11 mouse cellular contexts compared by ENCODE assay signal in the genomic region with DNA sequence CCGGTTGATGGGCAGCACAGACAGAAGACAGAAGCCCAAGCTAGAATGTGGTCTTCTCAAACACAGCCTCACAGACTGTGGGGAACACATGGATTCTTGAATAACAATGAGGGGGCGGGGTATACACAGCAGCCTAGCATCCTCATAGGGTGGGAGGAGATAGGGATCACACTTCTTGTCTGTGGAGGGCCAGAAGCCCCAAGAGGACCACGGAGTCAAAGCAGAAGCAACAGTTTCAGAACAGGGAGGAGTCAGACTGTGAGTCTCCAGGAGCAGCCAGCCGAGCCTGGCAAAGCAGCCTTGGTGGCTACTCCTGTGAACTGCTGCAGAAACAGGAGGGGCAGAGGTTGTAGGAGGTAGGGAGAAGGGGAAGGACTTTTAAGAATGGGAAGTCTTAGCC. TPM values are rescaled to one million over a fixed set of nuclear protein-coding genes. Genes with fewer than 3 reads are reported as not detected.
DNase-seq lines count a peak whose midpoint lies in the region; ATAC-seq and TF ChIP-seq lines count a peak whose summit lies in the region.
"Had no signal": no experiment of that assay in that cellular context is flagged by ENCODE, and none has a peak within 500 bp of the region (broad histone marks: within the 10 kb centered on the region; RNA-seq: fewer than 3 reads in every experiment).

No protein-coding gene starts in this region.

- no peak overlapping the region for H3K9ac ChIP-seq in kidney, postnatal 0 days (ENCODE audit: low read depth, low read length)
- H3K9ac ChIP-seq in forebrain, embryonic 13.5 days: no peak overlapping the region
- H3K9ac ChIP-seq in midbrain, embryonic 14.5 days (replicated peaks; ENCODE audit: low read length): no peak overlapping the region
- H3K9ac ChIP-seq: liver, postnatal 0 days had no signal

- peak; percentile 81 for DNase-seq in kidney, postnatal 0 days (ENCODE audit: low spot score)
- DNase-seq in kidney, postnatal 36 days: no peak
- peak; percentile 54 for DNase-seq in midbrain, embryonic 14.5 days
- DNase-seq in cerebellum, adult 18-20 months: no peak
- DNase-seq in frontal cortex, postnatal 14 days (ENCODE audit: low spot score in 2 of 2): no peak
- DNase-seq: cerebellum, adult 8-10 months; liver, postnatal 0 days had no signal

- peaks cover 8% of the 10 kb centered on the region; the same call in 1 of the 2 replicates for H3K4me1 ChIP-seq in kidney, postnatal 0 days (replicated peaks; ENCODE audit: insufficient read depth, low read length)
- peaks cover 38% of the 10 kb centered on the region for H3K4me1 ChIP-seq in forebrain, embryonic 13.5 days
- peaks cover 27% of the 10 kb centered on the region; the same call in 1 of the 2 replicates for H3K4me1 ChIP-seq in midbrain, embryonic 14.5 days (ENCODE audit: control insufficient read depth, insufficient read depth, low read length)

- no peaks in the 10 kb centered on the region for H3K9me3 ChIP-seq in kidney, postnatal 0 days (replicated peaks; ENCODE audit: low read length)
- H3K9me3 ChIP-seq in forebrain, embryonic 13.5 days (replicated peaks): no peaks in the 10 kb centered on the region
- H3K9me3 ChIP-seq in midbrain, embryonic 14.5 days (ENCODE audit: control insufficient read depth, low read length): no peaks in the 10 kb centered on the region

- no peaks in the 10 kb centered on the region for H3K36me3 ChIP-seq in kidney, postnatal 0 days (ENCODE audit: insufficient read depth, low read length)
- peaks cover 9% of the 10 kb centered on the region; the same call in 1 of the 2 replicates for H3K36me3 ChIP-seq in forebrain, embryonic 13.5 days (ENCODE audit: poor library complexity, severe bottlenecking)
- H3K36me3 ChIP-seq in midbrain, embryonic 14.5 days (ENCODE audit: control insufficient read depth, insufficient read depth, low read length): no peaks in the 10 kb centered on the region

- no peak overlapping the region for H3K27ac ChIP-seq in kidney, postnatal 0 days
- no peak overlapping the region for H3K27ac ChIP-seq in forebrain, embryonic 13.5 days
- no peak overlapping the region for H3K27ac ChIP-seq in midbrain, embryonic 14.5 days (replicated peaks; ENCODE audit: low read depth, low read length)

- peak; percentile 66 for ATAC-seq in kidney, postnatal 0 days (replicated peaks; ENCODE audit: low FRiP score, low read depth)
- ATAC-seq in common myeloid progenitor, adult 5-6 weeks (replicated peaks; ENCODE audit: low read depth, poor library complexity, severe bottlenecking): peak; percentile 54
- ATAC-seq in forebrain, embryonic 13.5 days: no peak; the same call in 1 of the 2 replicates
- no peak for ATAC-seq in midbrain, embryonic 14.5 days (ENCODE audit: low FRiP score, low TSS enrichment)
- ATAC-seq in monocyte, adult 5-6 weeks (replicated peaks; ENCODE audit: insufficient number of reproducible peaks, low FRiP score, low TSS enrichment, poor library complexity, severe bottlenecking): no peak
- ATAC-seq: liver, postnatal 0 days; Patski had no signal

- 4% methylated on average over 4 of the region's 4 CpGs for WGBS in kidney, postnatal 0 days
- 6% methylated on average over 4 of the region's 4 CpGs for WGBS in forebrain, embryonic 13.5 days
- 5% methylated on average over 4 of the region's 4 CpGs for WGBS in midbrain, embryonic 14.5 days

- no peak for TF ChIP-seq CTCF in kidney, postnatal 0 days (IDR thresholded peaks at IDR 0.05; ENCODE audit: low read depth)

- no peaks in the 10 kb centered on the region for H3K27me3 ChIP-seq in kidney, postnatal 0 days (ENCODE audit: insufficient read depth, low read length)
- H3K27me3 ChIP-seq in forebrain, embryonic 13.5 days: peaks cover 8% of the 10 kb centered on the region
- no peaks in the 10 kb centered on the region for H3K27me3 ChIP-seq in midbrain, embryonic 14.5 days (ENCODE audit: control insufficient read depth, insufficient read depth, low read length)
- H3K27me3 ChIP-seq: Patski had no signal

- H3K4me3 ChIP-seq in kidney, postnatal 0 days (replicated peaks; ENCODE audit: low read depth, low read length): no peak overlapping the region
- no peak overlapping the region for H3K4me3 ChIP-seq in forebrain, embryonic 13.5 days
- H3K4me3 ChIP-seq in midbrain, embryonic 14.5 days (replicated peaks; ENCODE audit: low read depth, low read length): no peak overlapping the region

- H3K4me2 ChIP-seq in kidney, postnatal 0 days (ENCODE audit: low read length): 0 out of 2 replicates have a peak overlapping the region, but pooled peaks have one; percentile 6
- H3K4me2 ChIP-seq in forebrain, embryonic 13.5 days: 0 out of 2 replicates have a peak overlapping the region, but pooled peaks have one; percentile 5
- H3K4me2 ChIP-seq in midbrain, embryonic 14.5 days (ENCODE audit: low read length): no peak overlapping the region

RNA-seq across cellular contexts. Expression of a gene that starts 1.5 kb away (rescaled TPM):
- polyA plus RNA-seq in kidney, postnatal 0 days (2015; fragmentation: Nextera tagmentation; extraction: Ambion mirVana): 2.5 and 3.7 TPM in 2 replicates
- total RNA-seq in common myeloid progenitor, adult 5-6 weeks (2017): not detected in 2 replicates
- polyA plus RNA-seq in forebrain, embryonic 13.5 days (2015; fragmentation: Nextera tagmentation; extraction: Ambion mirVana): 2.1 and 2.6 TPM in 2 replicates
- 3.6 and 4.7 TPM in 2 replicates for polyA plus RNA-seq in midbrain, embryonic 14.5 days (2014; fragmentation: Nextera tagmentation; extraction: Ambion mirVana)
- total RNA-seq in monocyte, adult 5-6 weeks (2017): not detected in 3 replicates

RNA-seq across cellular contexts. Expression of a gene that starts 9.1 kb away (rescaled TPM):
- polyA plus RNA-seq in kidney, postnatal 0 days (2015; fragmentation: Nextera tagmentation; extraction: Ambion mirVana): 245 and 257 TPM in 2 replicates
- total RNA-seq in common myeloid progenitor, adult 5-6 weeks (2017): 110 and 134 TPM in 2 replicates
- polyA plus RNA-seq in forebrain, embryonic 13.5 days (2015; fragmentation: Nextera tagmentation; extraction: Ambion mirVana): 153 and 172 TPM in 2 replicates
- polyA plus RNA-seq in midbrain, embryonic 14.5 days (2014; fragmentation: Nextera tagmentation; extraction: Ambion mirVana): 166 and 170 TPM in 2 replicates
- 103 to 169 TPM (median 112 TPM) in 3 replicates for total RNA-seq in monocyte, adult 5-6 weeks (2017)

RNA-seq across cellular contexts. Expression of a gene that starts 19.3 kb away (rescaled TPM):
- 178 and 194 TPM in 2 replicates for polyA plus RNA-seq in kidney, postnatal 0 days (2015; fragmentation: Nextera tagmentation; extraction: Ambion mirVana)
- total RNA-seq in common myeloid progenitor, adult 5-6 weeks (2017): 557 and 630 TPM in 2 replicates
- polyA plus RNA-seq in forebrain, embryonic 13.5 days (2015; fragmentation: Nextera tagmentation; extraction: Ambion mirVana): 288 and 308 TPM in 2 replicates
- 217 and 235 TPM in 2 replicates for polyA plus RNA-seq in midbrain, embryonic 14.5 days (2014; fragmentation: Nextera tagmentation; extraction: Ambion mirVana)
- 156 to 208 TPM (median 163 TPM) in 3 replicates for total RNA-seq in monocyte, adult 5-6 weeks (2017)

Comparison
In these comparisons a context has a peak if more than half of its experiments do, and no peak if none do; other contexts are left out.
1. DNase-seq: peak in kidney, postnatal 0 days (single experiment) and midbrain, embryonic 14.5 days (single experiment); none in kidney, postnatal 36 days (0 of 2), cerebellum, adult 18-20 months (0 of 2) and frontal cortex, postnatal 14 days (0 of 2).
2. ATAC-seq: peak in kidney, postnatal 0 days (single experiment) and common myeloid progenitor, adult 5-6 weeks (single experiment); none in forebrain, embryonic 13.5 days (single experiment), midbrain, embryonic 14.5 days (single experiment) and monocyte, adult 5-6 weeks (single experiment).